Mouse (Mus musculus) forebrain, postnatal 0 days (tissue): ENCODE data around the gene Atf7. TPM values are rescaled to one million over a fixed set of nuclear protein-coding genes. Genes with fewer than 3 reads are reported as not detected.
"Not testable (repeated sequence)": the region's sequence is repeated elsewhere in the genome, so short reads cannot be mapped to it uniquely, and the experiment has no call there.

ENCODE experiments used
- ATAC-seq: fragments of 200-750 bp; cut with Nextera tagmentation; 2 replicates; pipeline ENCODE4 v1.8.0; 2017; ENCODE audit warnings: mild to moderate bottlenecking, moderate library complexity
- DNase-seq: peaks from one replicate; pipeline ENCODE4 v3.0.0-alpha.2; 2015
- H3K27ac ChIP-seq: fragments of 300-500 bp; sonication (generic); 2 replicates; pipeline ENCODE4 v1.5.1; 2014; ENCODE audit warnings: low read depth, mild to moderate bottlenecking, antibody characterized with exemption, low read length, moderate library complexity, mixed read lengths
- H3K27me3 ChIP-seq: fragments of 300-500 bp; sonication (generic); 2 replicates; pipeline ENCODE4 v1.6.1; 2014; ENCODE audit warnings: mild to moderate bottlenecking, low read length, mixed read lengths; ENCODE audit not compliant: insufficient read depth
- H3K36me3 ChIP-seq: fragments of 300-500 bp; sonication (generic); 2 replicates; pipeline ENCODE4 v1.6.1; 2014; ENCODE audit warnings: mild to moderate bottlenecking, moderate library complexity; ENCODE audit not compliant: insufficient read depth
- H3K4me1 ChIP-seq: fragments of 300-500 bp; sonication (generic); 2 replicates; pipeline ENCODE4 v1.6.1; 2014; ENCODE audit warnings: antibody characterized with exemption; ENCODE audit not compliant: insufficient read depth
- H3K4me2 ChIP-seq: fragments of 300-500 bp; sonication (generic); 2 replicates; pipeline ENCODE4 v1.6.1; 2014; ENCODE audit warnings: low read depth, mild to moderate bottlenecking, moderate library complexity
- H3K4me3 ChIP-seq: fragments of 300-500 bp; sonication (generic); 2 replicates; pipeline ENCODE4 v1.5.1; 2014; ENCODE audit warnings: low read depth, low read length, mixed read lengths
- H3K9ac ChIP-seq: fragments of 300-500 bp; sonication (generic); 2 replicates; pipeline ENCODE4 v1.6.1; 2014; ENCODE audit warnings: mild to moderate bottlenecking
- H3K9me3 ChIP-seq: fragments of 300-500 bp; sonication (generic); 2 replicates; pipeline ENCODE4 v1.6.1; 2016; ENCODE audit warnings: low read length
- CTCF ChIP-seq: sonication (generic); IDR thresholded peaks from 2 replicates; pipeline ENCODE4 v1.5.1; 2016; ENCODE audit warnings: antibody characterized with exemption, control low read depth, low read depth
- WGBS: fragments of 180-500 bp; shearing (Covaris S2); extraction: QIAGEN DNeasy Blood & Tissue Kit; methylation state at CpG from one replicate; pipeline ENCODE4 v1.1.7; 2014; 5-methylcytosine and 5-hydroxymethylcytosine counted together
- polyA plus RNA-seq: library from polyadenylated mRNA; unstranded; fragments of >200 nt; fragmentation: Nextera tagmentation; extraction: Ambion mirVana; gene quantifications from 2 replicates; pipeline ENCODE4 v1.2.1, GENCODE M21; 2015
- total RNA-seq: library from RNA; depleted of rRNA; stranded (reverse); fragments of >200 nt; gene quantifications from 2 replicates; pipeline ENCODE4 v1.2.3, GENCODE M21; 2014

Gene Atf7
- total and polyA plus RNA-seq, 2 experiments from 2014 or later, result 9.9 to 10.2 TPM

DNA sequence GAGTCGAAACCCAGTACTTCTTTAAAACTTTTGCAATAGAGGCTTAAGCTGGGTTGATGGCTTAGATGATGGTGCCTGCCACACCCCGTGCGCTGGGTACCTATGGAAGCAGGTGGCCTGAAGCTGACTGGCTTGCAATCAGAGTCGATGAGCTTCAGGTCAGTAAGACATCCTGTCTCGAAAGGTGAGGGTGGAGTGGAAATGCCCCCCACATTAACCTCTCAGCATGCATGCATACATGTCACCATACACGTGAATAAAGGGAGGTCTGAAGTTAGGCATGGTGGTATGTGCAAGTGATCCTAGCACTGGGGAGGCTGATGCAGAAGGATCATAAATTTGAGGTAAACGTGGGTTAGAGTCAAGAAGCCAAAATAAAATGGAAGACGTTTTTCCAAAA, 44.3 kb upstream of the Atf7 start:
- Histone ChIP-seq H3K4me1 (peaks cover 34% of the 10 kb centered on the region), H3K36me3 (peaks cover 32% of the 10 kb centered on the region), H3K9me3 (no peaks in the 10 kb centered on the region), H3K9ac (peak overlapping the region; percentile 96; the same call in 1 of the 2 replicates), H3K27me3 (no peaks in the 10 kb centered on the region), H3K4me2 (peak overlapping the region; percentile 81), H3K4me3 (no peak overlapping the region), H3K27ac (no peak overlapping the region)
- TF ChIP-seq CTCF, result no peak
- DNase-seq, result no peak
- WGBS, result 84% methylated on average over 8 of the region's 8 CpGs
- ATAC-seq, result no peak

DNA sequence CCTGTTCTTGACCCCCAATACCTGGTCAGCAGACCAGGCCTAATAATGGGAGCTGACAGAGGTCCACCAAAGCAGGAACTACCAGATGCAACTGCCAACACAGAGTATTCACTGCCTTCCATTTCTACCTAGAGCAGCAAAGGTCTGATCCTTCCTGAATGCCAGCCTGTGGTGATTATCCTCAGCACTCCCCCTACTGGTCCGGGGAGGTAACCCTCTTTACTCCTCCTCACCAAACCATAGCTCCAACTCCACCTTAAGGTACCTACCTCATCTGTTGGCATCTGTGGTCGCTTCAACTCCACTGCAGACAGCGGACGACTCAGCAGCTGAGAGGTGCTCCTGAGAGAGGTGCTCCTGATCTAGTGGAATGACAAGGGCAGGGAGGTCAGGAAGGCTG, 40.2 kb upstream of the Atf7 start:
- Histone ChIP-seq H3K27ac (no peak overlapping the region), H3K36me3 (peaks cover 60% of the 10 kb centered on the region), H3K27me3 (no peaks in the 10 kb centered on the region), H3K4me1 (peaks cover 10% of the 10 kb centered on the region; the same call in 1 of the 2 replicates), H3K4me3 (no peak overlapping the region), H3K9me3 (no peaks in the 10 kb centered on the region), H3K4me2 (no peak overlapping the region), H3K9ac (no peak overlapping the region)
- TF ChIP-seq CTCF, result peak; percentile 77
- no peak for ATAC-seq
- DNase-seq, result peak; percentile 39
- WGBS, result 54% methylated on average over 4 of the region's 4 CpGs

DNA sequence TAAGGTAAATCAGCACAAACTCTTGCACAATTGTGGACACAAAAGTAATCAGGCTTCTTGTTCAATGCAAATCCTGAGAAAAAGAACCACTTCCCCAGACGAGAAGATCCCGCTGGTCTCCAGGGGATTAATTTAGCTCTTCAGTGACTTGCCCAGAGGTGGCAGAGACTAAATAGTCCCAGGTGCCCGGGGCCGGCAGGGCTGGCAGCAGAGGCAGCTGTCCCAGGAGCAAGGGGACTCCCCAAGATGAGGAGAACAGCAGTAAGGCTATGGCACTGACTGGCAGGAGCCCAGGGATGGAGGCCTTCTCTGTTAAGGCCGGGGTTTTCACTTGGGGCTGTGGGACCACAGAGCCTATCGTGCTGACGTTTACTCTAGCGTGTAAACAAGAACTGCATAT, 38.6 kb upstream of the Atf7 start:
- 85% methylated on average over 8 of the region's 8 CpGs for WGBS

DNA sequence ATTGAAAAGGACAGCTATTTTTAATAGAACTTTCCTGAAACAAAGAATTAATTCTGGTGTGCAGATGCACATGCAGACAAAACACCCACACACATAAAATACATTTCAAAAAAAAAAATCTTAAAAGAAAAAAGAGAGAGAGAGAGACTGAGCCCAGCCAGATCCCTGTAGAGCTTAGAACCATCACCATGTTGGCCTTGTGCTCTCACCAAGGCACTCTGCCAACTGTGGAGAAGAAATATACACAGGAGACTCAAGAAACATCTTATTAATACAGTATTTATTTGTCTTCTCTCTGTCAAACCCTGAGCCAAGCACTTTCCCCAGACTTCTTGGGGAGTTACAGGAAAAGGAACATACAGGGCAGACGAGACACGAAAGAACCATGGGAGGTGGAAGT, 37.3 kb upstream of the Atf7 start:
- WGBS, result no CpG with 5 or more reads among the region's 2 CpGs
- not testable (repeated sequence) for H3K9ac ChIP-seq, H3K4me1 ChIP-seq, H3K4me3 ChIP-seq, H3K4me2 ChIP-seq, H3K9me3 ChIP-seq, H3K27me3 ChIP-seq, H3K27ac ChIP-seq, DNase-seq, ATAC-seq
- peaks cover 59% of the 10 kb centered on the region for H3K36me3 ChIP-seq

More for the DNA sequence above, 38.6 kb upstream of the Atf7 start:
- Histone ChIP-seq H3K9me3 (no peaks in the 10 kb centered on the region), H3K36me3 (peaks cover 59% of the 10 kb centered on the region), H3K4me3 (no peak overlapping the region), H3K9ac (no peak overlapping the region), H3K4me2 (no peak overlapping the region), H3K27ac (no peak overlapping the region), H3K27me3 (no peaks in the 10 kb centered on the region), H3K4me1 (no peaks in the 10 kb centered on the region)
- ATAC-seq, result no peak
- DNase-seq, result no peak
- no peak for TF ChIP-seq CTCF

DNA sequence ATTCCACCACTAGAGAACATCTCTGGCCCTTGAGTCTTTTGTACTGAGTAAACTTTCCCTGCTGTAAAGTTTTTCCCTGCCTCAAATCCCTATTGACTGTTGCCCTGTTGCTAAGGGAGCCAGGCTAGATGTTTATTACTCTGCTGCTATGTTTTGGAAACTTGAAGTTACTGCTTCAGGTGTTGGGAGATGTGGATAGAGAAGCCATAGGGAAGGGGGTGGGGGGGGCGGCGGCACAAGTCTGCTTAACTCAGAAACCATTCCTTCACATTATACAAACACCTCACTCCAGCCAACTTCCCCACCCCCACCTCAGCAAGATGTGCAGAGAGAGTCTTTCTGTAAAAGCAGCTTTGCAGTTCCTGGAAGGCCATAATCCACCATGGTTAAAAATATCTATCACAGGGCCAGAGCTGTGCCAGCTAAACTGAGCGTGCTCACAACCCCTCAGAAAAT, 32.7 kb upstream of the Atf7 start:
- Histone ChIP-seq H3K4me3 (no peak overlapping the region), H3K4me2 (no peak overlapping the region), H3K36me3 (peaks cover 15% of the 10 kb centered on the region), H3K9me3 (no peaks in the 10 kb centered on the region), H3K27ac (peak overlapping the region; percentile 50), H3K9ac (no peak overlapping the region), H3K27me3 (no peaks in the 10 kb centered on the region), H3K4me1 (no peaks in the 10 kb centered on the region)
- ATAC-seq (peak; percentile 43), DNase-seq (peak; percentile 22)
- no peak for TF ChIP-seq CTCF
- 63% methylated on average over 3 of the region's 3 CpGs for WGBS

DNA sequence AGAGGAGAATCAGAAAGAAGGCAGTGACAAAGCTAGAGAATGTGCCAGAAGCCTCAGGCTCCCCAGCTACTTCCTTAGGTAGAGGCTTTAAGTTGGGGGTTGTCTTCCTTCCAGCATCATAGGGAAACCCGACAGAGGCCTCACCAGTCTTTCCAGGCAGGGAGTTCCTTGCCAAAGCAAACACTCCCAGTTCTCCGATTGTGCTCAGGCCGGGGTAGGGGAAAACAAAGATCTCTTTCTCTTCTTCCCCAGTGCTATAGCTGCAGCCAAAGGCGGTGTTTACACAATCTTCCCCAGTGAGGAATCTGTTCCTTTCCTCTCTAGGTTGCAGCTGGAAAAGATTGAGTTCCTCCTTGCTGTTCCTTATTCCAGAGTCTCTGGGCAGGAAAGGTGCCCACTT, 31.4 kb upstream of the Atf7 start:
- Histone ChIP-seq H3K4me2 (no peak overlapping the region), H3K4me3 (no peak overlapping the region), H3K36me3 (peaks cover 8% of the 10 kb centered on the region), H3K27me3 (no peaks in the 10 kb centered on the region), H3K9ac (no peak overlapping the region), H3K27ac (peak overlapping the region; percentile 74), H3K9me3 (no peaks in the 10 kb centered on the region), H3K4me1 (no peaks in the 10 kb centered on the region)
- DNase-seq (peak; percentile 35), ATAC-seq (peak; percentile 38; the same call in 1 of the 2 replicates)
- TF ChIP-seq CTCF, result no peak
- WGBS, result 4% methylated on average over 4 of the region's 4 CpGs

DNA sequence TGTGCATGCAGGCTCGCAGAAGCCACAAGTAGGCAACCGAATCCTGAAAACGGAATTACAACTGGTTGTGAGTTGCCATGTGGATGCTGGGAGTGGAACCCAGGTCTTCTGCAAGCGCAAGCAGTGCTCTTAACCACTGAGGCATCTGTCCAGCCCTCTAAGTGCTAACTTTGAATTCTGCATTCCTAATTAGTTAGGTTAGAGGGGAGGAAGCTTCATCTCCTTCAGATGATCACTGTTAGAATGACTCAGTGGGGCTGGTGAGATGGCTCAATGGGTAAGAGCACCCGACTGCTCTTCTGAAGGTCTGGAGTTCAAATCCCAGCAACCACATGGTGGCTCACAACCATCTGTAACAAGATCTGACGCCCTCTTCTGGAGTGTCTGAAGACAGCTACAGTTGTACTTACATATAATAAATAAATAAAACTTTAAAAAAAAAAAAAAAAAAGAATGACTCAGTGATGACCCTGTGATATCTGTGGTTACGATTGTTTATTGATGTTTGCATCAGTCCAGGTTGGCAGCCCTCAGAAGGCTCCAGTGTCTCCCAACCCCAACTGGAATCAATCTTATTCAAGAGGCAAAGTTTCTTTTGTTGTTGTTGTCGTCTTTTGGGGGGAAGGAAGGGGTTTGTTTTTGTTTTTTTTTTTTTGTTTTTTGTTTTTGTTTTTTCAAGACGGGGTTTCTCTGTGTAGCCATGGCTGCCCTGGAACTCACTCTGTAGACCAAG, 26.8 kb upstream of the Atf7 start:
- H3K27ac ChIP-seq, H3K36me3 ChIP-seq, ATAC-seq, DNase-seq, H3K4me1 ChIP-seq, H3K9me3 ChIP-seq, H3K4me3 ChIP-seq, H3K4me2 ChIP-seq, H3K9ac ChIP-seq, H3K27me3 ChIP-seq: not testable (repeated sequence)
- WGBS, result 86% methylated on average over 8 of the region's 9 CpGs
